Mouse (Mus musculus): ENCODE measurements around the gene Ino80e.

Ino80e gene

DNA sequence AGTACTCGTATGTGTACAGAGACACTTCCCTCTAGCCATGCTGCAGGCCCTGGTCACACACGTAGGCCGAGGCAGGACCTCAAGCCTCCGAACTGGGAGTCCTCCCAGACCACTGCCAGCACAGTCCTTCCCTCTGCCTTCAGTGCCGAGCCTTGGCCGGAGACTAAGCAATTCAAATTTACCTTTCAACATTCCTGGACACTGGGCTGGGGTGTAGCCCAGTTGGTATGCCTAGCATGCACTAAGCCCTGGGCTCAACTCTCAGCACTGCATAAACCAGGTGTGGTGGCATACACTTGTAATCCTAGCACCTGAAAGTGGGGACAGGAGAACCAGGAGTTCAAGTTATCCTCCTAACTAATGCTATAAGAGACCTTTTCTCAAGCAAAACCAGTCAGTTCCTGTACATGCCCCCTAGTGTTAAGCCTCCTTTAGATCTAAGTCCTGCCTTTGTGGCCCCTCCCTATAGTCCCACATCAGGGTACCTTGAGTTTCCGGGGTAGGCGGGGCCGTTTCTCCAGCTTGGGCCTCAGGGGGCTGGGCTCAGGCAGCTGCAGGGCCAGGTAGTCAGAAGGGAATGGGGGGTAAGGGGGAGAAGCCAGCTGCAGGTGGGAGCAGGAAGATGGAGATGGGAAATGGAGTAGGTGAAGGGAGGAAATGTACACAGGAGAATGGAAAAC is 5.3 kb downstream of the Ino80e start:
- no peak for DNase-seq (ENCODE audit: extremely low spot score, low spot score)

DNA sequence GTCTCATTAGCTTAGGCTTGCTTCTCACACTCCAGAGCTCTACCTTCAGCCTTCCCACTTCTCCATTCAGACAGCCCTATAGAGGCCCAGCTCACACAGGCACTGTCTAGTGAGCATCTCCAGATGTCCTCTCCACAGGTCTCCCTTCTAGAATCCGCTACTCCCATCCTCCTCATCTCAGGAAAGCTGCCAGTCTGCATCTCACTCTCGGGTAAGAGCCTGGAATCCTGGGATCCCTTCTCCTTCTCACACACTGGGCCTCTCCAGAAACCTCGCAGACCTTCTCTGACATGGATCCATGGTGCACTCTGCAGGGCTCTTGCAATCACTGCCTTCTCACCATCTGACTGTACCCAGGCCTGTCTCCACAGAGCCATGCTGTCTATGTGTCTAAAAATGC is 6.5 kb downstream of the Ino80e start:
- DNase-seq (ENCODE audit: extremely low spot score, low spot score), result no peak

DNA sequence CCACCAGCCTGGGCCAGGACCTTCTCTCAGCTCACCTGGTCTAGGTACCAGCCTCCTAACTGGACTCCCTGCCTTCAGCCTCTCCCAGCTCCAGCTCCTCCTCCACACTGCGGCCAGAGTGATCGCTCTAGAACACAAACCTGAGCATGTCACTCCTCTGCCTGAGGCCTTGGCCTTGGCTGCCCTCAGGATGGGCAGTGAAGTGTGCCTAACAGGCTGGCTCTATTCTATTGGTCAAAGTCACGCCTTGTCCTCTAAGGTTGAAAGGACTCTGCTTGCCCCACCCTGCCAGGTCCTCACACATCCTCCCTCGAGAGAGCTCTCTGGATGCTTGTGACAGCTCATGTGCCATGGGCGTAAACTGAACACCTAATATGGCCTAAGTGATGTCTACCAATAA is 8.7 kb downstream of the Ino80e start:
- DNase-seq (ENCODE audit: extremely low spot score, low spot score), result no peak

GRCm38 (mm10) chr7:126851192-126851591 is 11.0 kb downstream of the Ino80e start:
- DNase-seq (ENCODE audit: extremely low spot score, low spot score), result no peak

- DNase-seq (ENCODE audit: extremely low spot score, low spot score), result no peak
These were observed 12.0 kb downstream of the Ino80e start for GRCm38 (mm10) chr7:126850161-126850560.

DNA sequence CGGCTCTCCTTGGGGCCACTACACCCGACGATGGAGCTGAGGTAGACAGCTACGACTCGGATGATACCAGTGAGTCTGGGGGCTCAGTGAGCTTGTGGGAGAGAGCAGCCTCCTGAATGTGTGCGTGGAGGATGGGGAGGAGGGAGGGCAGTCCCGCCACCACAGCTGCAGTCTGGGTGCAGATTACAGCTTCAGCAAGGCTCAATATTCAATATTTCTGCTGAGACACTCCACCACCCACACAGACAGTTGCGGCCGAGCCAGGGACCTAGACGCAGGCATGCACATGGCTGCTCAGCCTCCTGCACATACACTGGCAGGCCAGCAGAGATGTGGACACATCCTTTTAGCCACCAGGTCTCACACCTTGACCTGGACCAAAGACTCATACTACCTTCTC is 13.4 kb downstream of the Ino80e start:
- no peak for DNase-seq (ENCODE audit: extremely low spot score, low spot score)

DNA sequence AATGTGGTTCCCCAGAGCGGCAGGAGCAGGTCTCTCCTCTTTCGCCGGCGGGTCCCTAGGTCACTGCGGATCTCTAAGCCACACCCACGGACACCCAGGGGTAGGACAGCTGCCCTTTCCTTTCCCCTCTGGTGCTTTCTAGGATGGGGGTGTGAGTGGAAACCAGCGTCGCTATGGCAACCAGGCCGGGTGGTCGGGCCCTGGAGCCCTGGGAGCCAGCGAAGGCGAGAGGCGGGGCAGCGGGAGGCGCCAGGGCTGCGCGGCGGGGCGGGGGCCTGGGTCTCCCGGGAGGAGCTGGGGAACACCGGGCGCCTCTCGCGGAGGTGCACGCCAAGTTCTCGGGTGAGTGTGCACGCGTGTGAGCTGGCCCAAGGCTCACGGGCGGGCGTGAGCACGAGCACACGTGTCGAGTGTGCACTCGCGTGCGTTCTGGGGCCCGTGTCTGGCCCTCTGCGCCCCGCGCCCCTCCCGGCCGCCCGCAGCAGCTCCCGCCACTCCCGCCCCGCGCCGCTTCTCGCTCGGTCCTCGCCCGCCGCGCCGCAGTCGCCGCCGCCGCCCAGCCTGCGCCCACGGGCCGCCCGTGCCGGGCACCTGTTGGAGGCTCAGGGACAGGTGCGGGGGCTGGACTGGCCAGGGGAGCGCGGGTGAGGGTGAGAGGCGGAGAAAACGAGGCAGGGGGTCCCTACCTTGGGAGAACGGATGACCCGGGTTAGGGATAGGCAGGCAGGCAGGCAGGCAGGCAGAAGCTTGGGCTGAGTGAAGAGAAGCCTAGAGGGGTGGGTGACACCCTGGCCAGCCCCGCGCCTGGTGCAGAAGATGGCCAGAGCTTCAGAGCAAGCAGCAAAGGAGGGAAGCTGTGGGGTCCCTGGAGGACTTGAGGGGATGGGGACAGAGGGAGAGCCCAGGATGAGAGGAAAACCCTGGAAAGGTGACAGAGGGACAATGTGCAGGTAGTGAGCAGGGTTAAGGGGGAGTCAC is 14.5 kb downstream of the Ino80e start:
- DNase-seq (ENCODE audit: extremely low spot score, low spot score), result peak; percentile 71

DNA sequence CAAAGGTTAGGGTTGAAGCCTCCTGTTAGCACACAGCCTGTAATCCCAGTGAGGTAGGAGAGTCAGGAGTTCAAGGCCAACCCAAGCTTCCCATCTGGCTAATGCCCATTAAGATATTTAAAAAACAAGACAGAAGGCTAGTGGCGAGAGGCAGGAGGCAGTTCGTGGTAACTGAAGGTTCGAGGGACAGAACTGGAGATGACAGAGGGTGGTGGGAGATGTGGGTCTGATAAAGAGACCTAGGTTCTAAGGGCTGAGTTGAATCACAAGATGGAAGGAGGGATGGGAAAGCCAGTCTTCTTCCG is 15.1 kb downstream of the Ino80e start, which contains the start of gene Doc2a:
TSS of gene Doc2a (plus strand) at position 301 of the 305 bp plus-strand sequence.
- no peak for DNase-seq (ENCODE audit: extremely low spot score, low spot score)

DNA sequence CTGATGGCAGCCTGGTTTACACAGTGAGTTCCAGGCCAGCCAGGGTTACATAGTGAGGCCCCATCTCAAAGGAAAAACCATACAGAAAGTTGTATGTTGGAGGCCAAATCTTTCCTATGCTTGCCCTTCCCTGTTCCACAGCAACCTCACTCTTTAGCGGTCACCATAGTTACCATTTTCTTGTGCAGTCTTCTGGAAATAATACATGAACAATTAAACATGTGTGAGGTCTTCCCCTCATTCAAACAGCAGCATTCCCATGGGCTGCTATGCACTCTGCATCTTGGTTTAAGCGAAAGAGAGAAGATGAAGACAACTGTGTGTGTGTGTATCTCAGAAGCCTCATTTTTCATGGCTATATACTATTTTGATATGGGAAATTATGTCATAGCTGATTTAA is 16.7 kb downstream of the Ino80e start:
- DNase-seq (ENCODE audit: extremely low spot score, low spot score), result no peak

GRCm38 (mm10) chr7:126843276-126843675 is 18.9 kb downstream of the Ino80e start:
- DNase-seq (ENCODE audit: extremely low spot score, low spot score), result no peak

DNA sequence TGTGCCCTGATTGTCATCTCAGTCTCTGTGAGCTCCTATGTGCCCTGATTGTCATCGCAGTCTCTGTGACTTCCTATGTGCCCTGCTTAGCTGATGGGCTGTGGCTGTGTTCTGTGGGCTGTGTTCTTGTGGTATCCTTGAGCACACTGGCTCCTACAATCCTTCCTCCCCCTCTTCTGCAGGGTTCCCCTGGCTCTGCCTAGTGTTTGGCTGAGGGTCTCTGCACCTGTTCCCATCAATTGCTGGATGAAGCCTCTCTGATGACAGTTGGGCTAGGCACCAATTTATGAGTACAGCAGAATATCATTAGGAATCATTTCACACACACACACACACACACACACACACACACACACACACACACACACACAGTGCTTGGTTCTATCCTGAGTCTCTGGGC is 28.9 kb downstream of the Ino80e start:
- DNase-seq (ENCODE audit: extremely low spot score, low spot score), result no peak

DNA sequence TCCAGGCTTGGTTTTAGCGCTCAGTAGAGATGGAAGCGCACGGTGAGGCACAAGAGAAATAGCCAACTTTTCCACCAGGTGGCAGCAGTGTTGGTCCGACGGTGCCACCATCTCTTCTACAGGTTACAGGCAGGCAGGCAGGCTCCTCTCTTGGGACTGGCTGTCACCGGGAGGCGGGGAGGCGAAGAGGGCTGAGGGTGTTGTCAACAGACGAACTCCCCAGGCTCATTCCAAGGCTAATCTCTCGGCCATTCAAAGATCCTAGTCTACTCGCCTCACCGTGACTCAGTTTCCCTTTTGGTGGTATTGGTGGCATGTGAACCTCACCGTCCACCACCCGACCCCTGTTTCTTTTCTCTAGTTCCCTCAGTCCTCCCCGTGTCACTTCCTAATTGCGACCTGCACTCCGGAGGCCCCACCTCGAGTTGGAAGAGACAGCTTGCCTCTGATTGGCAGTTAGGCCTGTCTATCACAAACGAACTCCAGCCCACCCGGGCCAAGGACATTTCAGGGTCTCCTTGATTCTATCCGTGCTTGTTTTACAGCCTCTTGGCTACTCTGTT is 30.1 kb downstream of the Ino80e start:
- DNase-seq (ENCODE audit: extremely low spot score, low spot score), result peak; percentile 77

DNA sequence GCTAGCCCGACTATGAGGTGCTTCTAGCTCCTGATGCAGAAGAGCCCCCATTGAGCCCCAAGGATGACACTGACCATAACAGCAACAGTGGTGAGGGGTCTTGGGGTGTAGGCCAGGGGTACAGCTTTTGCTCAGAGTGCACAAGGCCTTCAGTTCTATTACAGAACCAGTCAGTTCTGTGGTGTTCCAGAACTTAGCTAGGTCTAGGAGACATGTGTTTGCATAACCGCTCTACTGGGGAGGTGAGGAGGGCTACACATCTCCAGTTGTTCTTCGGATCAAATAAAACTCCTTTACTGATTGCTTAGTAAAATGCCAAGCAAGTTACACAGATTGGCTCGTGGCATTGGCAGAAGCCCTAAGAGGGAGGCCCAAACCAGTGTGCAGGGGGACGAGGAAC is 30.6 kb downstream of the Ino80e start, which contains the start of gene 4930451I11Rik:
TSS of gene 4930451I11Rik (minus strand) at position 101 of the 400 bp plus-strand sequence.
- DNase-seq (ENCODE audit: extremely low spot score, low spot score), result no peak

DNA sequence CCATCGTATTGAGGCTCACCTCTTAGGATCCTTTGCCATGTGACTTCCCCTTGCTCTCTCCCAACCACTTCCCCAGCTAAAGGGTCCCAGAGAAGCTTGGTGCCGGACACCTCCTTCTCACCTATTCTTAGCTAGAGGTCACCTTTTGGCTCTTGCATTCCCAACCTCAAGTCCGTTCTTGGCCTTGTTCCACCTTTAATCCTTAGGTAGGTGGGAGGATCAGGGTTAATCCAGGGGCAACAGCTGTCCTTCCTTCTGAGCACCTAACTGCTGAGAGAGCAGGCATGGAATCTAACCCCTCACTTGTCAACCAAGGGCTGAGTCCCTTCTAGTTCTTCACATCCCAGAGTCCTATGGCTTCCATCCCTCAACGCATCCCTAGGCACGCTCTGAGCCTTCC is 36.2 kb downstream of the Ino80e start:
- DNase-seq (ENCODE audit: extremely low spot score, low spot score), result no peak

DNA sequence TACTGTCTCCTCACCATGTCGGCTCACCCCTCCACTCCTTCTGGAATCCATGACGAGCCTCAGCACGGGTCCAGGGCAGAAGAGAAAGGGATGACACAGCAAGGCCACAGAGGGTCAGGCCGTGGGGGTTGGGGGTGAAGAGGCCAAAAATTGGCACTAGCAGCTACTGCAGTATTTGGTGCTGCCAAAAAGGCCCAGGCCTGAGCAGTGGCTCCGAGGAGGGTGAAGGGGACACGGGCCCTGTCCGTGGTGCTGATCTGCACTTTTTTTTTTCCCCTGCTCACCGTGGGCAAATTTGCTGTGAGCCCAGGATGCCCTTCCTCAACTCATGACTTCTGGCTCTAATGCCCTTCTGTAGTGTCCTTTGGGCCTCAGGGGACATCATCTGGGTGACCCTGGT is 36.8 kb downstream of the Ino80e start:
- DNase-seq (ENCODE audit: extremely low spot score, low spot score), result peak; percentile 51

GRCm38 (mm10) chr7:126823940-126824339 is 38.2 kb downstream of the Ino80e start:
- no peak for DNase-seq (ENCODE audit: extremely low spot score, low spot score)

GRCm38 (mm10) chr7:126823202-126823711 is 38.9 kb downstream of the Ino80e start:
- DNase-seq (ENCODE audit: extremely low spot score, low spot score), result peak; percentile 57

DNA sequence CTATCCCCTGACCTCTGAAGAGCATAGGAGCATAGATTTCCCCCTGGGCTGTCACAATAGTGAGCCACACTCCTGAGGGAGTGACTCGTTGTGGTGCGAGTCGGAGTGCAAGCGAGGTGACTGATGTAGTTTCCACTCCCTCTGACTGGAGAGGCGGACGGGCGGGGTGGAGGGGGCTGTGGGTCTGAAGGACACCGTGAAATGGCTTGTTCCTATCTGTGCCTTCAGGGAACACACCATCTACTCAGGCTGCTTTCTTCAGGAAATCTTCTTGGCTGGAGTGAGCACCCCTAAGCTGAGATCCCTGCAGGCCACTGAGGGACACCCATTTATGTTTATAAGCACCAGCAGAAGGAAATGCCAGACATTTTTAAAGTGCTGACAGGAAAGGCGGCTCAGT is 39.4 kb downstream of the Ino80e start:
- DNase-seq (ENCODE audit: extremely low spot score, low spot score), result no peak

- DNase-seq (ENCODE audit: extremely low spot score, low spot score), result peak; percentile 88
These were observed 40.2 kb downstream of the Ino80e start for GRCm38 (mm10) chr7:126821835-126822511.

DNA sequence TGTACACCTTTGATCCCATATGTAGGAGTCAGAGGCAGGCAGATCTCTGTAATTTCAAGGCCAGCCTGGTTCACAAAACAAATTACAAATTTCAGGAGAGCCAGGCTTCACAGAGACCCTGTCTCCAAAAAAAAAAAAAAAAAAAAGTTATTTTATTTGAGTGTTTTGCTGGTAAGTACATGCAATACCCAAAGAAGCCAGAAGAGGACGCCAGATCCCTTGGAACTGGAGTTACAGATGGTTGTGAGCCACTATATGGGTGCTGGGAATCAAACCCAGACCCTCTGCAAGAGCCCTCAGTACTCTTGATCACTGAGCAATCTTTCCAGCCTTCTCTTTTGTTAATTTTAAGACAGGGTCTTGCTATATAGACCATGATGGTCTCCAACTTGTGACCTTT is 43.4 kb downstream of the Ino80e start:
- DNase-seq (ENCODE audit: extremely low spot score, low spot score), result no peak

DNA sequence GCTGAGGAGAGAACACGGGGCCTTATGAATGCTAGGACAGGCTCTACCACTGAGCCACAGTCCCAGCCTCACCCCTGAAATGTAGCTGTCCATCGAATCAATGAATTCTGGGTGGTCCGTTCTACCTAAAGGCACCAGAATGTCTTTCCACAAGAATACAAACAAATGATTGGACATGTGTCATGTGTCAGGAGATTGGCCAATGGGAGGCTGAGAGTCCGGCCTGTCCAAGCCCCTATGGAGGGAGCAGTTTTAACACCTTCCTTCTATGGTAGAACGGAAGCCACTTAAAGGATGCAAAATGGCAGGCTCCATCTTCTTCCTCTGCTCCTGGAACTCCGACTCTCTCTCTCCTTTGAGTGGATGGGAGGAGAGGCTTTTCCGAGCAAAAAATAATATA is 44.6 kb downstream of the Ino80e start:
- DNase-seq (ENCODE audit: extremely low spot score, low spot score), result no peak
